Mouse (Mus musculus) layer of hippocampus, adult 11-12 months (tissue): ENCODE measurements at regions not wholly inside any gene's neighbourhood (a gene's known extent, or its start where the extent isn't known, plus 50 kb on each side); places are given as distances from the start of the nearest gene placed in this dataset.

Experiments used
- DNase-seq: peaks from one replicate; pipeline ENCODE4 v3.0.0; 2022; ENCODE audit warnings: low spot score

DNA sequence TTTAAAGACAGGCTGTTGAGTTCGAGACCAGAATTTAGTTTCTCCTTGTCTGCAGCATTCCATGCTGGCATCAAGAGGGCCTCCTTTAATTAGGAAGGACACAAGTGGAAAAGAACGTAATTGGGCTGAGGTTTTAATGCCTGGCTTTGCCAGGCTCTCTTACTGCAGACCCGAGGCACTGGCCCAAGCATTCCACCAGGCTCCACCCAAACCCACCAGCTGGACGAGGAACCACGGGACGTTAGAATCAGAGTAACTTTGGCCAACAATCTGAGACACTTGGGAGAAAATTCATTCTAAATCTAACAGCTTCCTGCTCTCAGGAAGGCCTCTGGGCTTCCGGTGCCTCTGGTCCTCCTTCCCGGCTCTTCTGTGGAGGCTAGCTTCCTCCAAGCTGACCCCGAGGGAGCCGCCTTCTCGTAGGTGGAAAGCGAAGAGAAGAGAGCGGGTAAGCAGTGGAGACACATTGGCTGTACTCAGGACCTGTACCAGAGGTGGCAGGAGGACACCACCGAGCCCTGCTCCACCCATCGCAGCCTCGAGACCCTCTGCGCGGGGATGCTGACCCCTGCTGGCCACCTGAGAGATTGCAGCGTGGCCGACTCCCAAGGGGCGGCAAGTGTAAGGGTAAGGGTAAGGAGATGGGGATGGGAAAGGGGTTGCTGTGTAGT is 105.5 kb downstream of the Tmem17 start:
- peak; percentile 86 for DNase-seq

DNA sequence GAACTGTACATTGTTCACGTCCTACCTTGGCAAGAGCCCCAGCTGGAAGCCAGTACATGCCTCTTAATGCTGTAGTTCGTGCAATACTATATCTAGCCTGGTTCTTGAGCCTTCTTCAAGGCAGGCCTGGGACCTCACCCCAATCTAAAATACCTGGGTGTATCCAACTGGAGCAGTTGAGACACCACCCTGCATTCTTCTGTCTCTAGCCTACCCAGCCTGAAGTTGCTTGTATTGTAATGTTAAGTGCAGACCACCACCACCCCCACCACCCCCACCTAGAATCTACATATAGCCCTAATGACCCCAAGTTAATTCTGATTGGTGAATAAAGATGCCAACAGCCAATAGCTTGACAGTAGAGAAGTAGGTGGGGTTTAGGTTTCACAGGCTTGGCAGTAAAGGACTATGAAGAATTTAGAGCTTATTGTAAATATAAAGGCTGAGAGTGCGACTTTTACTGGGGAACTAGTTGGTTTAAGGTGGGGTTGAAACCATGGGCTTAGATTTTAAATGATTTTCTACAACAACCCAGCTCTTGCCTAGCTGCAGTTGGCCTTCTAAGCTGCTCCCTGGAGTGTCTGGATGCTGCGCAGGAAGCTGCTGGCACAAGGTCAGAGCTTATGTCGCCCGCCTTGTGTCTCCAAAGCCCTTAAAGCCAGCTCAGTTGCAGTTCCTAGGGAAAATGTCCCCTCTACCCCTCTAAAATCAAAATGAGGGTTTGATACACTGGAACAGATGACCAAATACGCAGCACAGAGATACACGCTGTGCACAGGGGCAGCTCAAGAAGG is 109.2 kb downstream of the Tmem17 start:
- no peak for DNase-seq

DNA sequence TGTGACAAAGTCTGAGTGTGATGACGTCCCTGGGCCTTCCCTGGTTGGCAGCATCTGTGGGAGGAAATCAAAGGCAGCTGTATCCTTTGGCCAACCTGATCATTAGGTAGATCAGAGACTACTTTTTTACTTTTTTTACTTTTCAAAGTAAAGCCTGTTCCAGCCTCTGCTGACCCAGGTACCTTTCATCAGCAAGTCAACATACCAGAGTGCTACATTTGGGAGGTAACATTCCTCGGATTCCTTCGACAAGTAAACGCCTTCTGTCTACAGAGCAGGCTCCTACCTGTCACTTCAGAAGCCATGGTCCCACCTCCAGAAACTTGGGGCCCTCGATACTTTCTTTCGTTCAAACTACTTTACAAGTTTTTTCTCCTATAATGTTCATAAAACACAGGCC is 110.0 kb downstream of the Tmem17 start:
- DNase-seq, result no peak

DNA sequence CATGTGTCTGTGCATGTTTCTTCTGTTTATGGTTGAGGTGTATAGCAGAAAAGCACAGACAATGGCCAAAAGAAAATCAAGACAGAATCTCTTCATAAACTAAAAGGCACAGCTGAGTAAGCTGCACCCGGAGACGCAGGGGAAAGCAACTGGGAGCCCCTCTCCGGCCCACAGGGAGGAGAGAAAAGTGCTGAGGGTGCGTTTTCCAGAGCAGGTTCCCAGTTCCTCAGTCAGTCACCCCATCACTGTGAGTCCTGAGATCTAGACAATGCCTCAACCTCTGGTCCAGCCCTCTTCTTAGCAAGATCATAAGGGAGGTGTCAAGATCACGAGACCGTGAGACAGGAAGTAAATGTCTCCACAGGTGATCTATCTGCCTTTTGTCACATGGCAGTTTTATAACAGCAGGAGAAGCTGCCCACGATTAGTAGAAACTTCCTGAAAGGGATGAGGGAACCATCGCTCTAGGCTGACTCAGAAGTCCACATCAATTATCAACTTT is 110.7 kb downstream of the Tmem17 start:
- DNase-seq, result no peak

DNA sequence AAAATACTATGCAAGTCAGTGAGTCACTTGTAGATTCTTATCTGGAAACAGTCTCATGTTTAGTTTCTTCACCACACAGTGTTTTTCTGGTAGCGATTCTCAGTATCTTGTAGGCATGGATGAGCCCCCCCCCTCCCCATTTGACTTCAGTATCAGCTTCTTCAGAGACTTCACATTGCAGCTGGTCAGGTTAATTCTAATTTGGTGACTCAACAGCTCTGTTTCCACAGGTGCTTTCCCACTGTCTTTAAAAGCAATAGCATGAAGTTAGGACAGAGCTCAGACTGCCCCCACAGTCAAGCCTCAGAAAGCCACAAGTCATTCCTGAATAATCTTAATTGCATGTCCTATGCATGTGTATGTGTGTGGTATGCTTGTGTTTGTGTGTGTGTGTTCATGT is 114.5 kb downstream of the Tmem17 start:
- DNase-seq, result no peak

DNA sequence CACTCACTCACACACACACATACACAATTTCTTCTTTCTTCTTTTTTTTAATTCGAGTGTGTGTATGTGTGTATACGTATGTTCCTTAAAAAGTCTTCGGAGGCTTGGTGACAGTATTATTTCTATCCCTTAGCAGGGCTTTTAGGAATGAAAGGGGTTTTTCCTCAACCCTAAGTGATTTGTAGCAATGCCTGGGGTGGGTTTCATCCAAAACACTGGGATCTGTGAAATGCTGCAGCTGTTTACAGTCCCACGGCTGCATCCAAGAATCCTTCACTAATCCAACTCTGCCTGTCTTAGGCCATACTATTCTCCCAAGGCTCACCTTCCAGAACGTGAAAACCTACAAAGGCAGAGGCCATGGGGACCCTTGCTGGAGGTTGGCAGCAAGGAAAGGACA is 116.6 kb downstream of the Tmem17 start:
- no peak for DNase-seq

DNA sequence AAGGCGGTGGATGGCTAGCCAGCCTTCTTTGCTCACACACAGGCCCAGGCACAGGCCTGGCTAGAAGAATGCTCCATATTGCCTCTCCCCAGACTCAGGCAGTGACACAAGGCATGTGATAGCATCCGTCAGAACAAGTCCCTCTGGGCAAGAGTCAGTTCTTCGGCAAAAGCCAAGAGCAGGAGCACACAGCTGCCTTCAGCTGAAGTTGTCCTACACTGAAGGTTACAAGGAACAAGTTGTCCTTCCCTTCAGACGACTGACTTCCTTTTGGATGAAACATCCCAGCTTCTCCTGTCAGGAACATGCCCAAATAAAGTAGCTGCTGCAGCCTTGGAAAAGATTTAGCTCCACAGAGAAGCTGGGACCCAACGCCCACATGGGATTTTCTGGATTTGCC is 117.1 kb downstream of the Tmem17 start:
- DNase-seq, result no peak

DNA sequence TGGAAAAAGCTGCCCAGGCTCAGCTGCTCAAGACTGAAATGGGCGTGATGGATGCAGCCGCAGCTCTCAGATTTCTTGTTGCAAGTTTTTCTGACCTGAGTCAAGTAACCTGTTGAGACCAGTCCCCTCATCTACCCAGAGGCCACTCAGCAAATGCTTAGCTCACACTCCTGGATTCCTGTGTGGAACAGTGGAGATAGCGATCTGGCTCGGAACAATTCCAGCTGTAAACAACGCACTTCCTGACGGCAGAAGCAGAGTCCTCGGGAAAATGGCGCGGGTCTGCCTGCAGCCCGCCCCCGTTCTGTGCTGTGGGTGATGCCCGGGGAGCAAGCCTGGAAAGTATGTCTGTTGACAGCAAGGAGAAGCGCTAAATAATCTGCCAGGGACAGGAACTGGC is 117.7 kb downstream of the Tmem17 start:
- DNase-seq, result no peak

DNA sequence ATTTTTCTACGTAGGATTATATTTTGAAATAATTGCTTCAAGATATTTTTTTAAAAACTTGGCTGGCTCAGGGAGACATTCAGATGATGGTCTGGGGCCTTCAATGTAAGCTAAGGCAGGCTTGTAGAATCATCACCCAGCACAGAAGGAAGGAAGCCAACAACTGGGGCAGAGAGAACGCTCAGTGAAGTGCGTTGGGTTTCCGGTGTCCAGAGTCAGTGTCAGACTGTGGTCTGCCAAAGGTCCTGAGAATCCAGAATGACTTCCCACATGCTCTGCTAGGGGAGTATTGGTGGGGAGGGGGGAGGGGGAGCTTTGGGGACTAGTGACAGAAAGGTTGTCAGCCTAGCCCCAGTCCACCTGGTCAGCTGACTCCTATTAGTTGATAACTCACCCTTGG is 118.1 kb downstream of the Tmem17 start:
- no peak for DNase-seq

DNA sequence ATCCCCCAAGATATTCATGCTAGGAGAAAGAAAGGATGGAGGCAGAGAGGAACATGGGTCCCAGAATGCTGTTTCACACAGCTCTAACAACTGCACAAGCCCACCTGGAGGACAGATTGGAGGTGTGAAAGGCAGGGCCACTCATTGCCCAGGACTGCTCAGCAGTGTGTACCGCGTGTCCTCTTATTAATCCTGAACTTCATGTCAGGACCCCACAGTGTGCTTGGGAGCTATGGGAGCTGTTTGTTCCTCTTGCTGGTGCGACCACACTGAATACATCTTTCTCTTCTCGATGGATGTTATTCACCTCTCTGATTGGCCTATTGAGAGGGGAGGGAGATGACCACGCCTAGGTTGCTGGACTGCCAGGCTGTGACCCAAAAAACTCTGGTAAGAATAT is 119.1 kb downstream of the Tmem17 start:
- no peak for DNase-seq

DNA sequence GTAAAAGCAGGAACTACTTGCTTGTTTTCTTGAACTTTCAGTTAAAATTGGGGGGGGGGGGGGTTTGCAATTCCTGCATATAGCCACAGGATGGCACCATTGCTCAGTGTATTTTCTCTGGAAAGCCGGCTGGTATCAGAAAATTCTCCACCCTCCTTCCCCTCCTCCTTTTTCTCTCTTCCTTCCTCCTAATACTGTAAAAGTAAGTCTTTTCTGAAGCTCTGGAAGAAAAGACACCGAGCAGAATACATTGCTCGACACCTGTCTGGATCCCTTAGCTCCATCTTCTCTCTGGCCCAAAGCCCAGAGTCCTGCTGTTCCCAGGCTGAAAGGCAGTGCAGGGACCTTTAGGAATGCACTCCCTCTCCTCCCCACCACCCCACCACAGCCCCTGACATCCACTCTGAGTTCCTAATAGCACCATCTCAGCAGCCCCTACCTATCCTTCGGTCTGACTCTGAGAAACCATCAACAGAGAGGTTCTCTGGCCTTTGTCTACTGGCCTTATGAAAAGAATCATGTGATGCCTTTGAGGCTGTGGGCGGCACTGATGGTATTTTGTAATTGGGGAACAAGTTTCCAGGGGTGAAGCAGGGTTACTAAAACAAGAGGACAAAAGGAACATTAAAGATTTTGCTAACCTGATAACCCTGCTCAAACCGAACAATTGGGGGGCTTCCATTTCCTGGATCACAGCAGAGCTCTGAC is 119.9 kb downstream of the Tmem17 start:
- DNase-seq, result peak; percentile 24

DNA sequence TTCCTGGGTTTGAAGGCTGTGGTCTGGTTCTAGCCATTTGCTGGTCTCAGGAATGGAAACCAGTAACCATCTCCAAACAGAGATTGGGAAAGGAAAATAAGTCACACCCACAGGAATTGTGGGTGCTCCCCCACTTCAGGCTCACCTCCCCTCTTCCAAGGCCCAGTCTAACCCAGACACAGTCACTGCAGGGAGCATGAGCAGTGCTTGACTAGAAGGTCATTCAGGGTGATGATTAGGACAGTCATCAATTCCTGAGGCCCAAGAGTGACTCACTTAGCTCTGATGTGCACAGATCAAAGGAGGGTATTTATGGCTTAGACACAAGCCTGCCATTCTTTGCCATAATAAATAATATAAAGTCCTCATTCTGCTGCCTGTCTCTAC is 120.4 kb downstream of the Tmem17 start:
- peak; percentile 26 for DNase-seq

DNA sequence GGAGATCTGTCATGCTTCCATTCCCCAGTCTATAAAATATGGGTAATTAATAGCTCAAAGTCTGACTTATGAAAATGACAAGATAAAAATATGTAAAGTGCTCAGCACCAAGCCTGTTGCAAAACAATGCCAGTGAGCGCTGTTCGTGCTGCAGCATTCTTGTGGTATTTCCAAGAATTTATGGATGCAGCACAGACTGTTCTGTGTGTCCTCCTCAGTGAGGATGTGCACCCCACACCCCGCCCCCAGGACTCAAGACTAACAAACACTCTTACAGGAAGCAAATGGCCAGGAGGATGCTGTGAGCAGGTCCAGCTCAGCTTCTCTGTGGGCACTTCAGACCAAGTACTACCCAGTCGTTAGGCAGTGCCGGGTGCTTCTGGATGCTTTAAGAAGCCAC is 121.1 kb downstream of the Tmem17 start:
- peak; percentile 21 for DNase-seq

DNA sequence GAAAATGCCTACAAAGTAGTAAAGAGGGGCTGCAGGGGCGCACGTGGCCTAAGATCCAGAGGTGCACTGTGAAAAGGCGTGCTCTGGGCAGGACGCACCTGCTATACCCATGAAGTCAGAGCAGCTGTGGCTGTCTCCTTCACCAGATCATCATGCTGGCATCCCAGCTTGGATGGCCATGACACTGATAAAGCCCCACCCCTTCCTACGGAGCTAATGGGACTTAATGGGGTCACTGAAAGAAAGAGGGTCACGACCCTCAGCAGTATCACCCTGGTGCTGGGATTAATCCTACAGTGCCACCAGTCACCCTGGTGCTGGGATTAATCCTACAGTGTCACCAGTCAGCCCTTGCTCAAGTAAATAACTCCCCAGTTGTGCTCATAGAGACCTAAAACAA is 122.1 kb downstream of the Tmem17 start:
- DNase-seq, result no peak

DNA sequence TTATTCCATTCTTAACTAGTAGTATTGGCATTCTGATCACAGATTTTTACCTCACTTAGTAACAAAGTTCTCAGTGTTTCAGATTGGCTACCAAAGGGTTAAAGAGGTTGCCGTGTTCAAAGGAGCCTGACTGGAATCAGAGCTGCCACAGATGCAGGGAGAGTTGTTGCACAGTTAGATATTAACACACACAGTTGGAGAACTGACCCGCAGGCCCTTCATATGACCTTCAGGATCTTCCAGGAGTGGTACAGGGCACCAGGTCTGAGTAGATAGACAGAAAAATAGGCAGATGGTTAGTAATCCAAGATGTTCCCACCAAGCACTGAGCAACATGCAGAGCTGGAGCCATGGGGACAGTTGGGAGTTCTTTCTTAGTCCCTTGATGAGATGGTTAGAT is 123.1 kb downstream of the Tmem17 start:
- no peak for DNase-seq

DNA sequence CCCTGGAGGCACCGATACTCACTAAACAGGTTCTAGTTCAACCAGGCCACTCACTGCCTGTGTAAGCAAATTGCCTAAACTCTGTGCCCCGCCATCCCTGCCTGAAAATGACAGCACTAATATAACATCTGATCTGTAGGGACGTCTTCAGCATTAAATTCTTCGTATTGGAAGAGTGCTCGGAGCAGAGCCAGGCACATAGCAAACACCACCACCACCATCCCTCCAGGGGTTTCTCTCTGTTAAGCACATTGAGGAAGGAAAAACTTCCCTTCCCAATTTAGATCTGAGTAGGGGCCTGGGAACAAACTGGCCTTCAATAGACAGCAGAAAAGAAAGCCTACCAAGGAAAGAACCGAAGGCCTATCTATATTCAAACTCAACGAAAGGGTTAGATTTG is 124.4 kb downstream of the Tmem17 start:
- no peak for DNase-seq

DNA sequence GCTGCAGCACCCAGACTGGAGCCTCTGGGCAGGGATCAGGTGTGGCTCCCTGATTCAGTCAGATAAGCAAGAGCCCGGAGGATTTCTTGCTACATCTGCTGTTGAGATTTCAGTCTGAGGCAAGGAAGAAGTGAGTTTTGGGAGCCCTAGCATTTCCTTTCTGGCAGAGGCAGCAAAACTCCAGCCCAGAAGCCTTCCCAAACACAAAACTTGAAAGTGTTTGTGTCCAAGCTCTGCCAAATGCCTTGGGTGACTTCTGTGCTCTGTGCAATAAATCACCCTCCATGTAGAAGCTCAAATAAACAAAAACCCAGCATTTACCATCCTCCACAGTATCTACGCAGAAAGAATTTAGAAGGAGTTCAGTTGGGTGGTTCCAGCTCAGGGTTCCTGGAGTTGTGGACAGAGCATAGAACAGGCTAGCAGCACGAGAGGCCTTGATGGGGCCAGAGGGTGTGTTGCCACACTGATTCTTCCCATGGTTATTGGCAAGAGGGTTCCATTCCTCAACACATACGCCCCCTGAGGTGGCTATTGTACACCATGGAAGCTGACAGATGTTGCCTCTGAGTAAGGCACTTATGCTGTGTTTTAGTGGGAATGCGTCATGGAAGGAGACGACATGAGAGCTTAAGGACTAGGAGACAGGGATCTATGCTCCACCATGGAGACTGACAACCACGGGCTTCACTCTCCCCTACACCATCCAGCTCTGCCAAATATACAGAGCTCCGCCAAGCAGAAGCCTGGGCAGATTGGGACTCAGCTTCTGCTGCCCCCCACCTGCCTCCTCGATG is 125.1 kb downstream of the Tmem17 start:
- no peak for DNase-seq

DNA sequence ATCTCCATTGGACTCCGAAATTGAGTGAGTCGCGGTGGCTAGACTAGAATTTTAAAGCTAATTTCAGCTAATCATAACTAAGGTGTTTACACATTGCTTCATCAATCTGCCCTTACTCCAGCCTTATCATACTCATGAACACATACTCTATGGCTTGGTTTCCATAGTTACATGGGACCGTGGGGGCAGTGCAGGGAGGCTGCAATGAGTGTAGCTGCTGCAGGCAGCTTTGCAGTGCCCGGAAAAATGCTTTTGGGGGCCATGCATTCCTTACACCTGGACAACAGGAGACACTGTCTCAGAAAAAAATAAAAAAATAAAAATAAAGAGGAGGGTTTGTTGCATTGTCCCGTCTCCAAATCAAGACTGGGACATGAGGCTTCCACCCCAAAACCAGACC is 126.3 kb downstream of the Tmem17 start:
- DNase-seq, result no peak

DNA sequence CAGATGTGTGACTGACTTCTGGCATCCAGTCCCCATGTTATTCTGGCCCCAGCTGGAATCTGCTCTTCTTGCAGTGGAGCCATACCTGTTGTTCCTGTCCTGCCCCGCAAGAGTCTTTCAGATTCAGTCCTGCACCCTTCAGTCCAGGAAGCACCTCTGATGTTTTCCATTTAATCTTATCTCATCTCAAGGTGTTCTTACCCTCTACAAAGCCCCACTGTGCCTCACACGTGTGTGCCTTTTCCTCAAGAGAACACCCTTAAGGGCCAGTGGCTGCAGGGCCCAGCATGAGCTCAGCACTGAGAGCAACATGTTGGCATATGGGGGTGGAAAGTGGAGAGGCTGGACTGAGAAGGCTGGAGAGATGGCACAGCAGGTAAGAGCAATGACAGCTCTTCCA is 126.8 kb downstream of the Tmem17 start:
- DNase-seq, result no peak

DNA sequence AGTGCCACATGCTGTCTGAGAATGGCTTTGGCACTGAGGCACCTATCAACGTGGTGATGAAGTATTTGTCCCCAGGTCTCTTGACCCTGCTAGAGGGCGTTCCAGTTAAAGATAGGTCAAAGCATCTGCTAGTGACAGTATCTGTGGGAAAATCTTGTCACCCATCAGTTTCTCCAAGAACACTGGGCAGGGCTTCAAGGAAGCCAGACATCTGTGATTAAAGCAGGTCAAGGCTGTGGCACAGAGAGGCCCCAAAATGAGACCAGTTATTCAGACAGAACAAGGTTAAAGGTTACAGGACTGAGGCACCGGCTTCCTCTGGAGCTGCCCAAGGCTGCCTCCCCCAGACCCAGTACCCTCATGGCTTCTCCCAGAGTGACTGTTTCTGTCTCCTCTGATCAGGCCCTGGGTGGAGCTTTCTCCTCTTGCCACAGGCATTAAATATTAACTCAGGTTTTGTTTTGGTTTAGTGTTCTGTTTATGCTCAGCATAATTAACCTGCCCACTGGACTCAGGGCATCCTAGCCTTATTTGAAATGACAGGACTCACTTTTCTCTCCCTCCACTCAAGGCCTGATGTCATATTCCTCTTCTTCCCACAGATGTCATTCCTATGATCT is 128.6 kb downstream of the Tmem17 start:
- no peak for DNase-seq

DNA sequence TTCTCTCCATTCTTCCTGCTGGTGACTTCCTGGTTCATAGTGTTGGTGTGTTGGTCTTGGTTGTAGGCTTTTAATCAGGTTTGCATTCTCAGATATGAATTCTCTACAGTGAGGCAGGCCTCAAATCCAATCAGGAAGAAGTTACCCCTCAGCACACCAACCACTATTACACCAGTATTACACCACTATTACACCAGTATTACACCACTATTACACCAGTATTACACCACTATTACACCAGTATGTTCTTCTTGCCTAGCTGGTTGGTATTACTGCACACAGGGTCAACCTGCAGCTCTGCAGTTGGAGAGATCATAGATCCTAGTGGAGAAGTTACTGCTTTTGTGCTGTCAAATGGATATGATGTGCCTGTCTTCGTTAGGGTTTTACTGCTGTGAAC is 129.6 kb downstream of the Tmem17 start:
- DNase-seq, result no peak
